Mouse (Mus musculus): ENCODE results near the gene Rac1. TPM values are rescaled to one million over a fixed set of nuclear protein-coding genes. Genes with fewer than 3 reads are reported as not detected.
A peak's percentile ranks its signal among the peaks of the same experiment; 100 is the strongest.

The Rac1 gene
- polyA plus RNA-seq (2015; fragmentation: Nextera tagmentation; extraction: Ambion mirVana), result 162 and 173 TPM in 2 replicates

GRCm38 (mm10) chr5:143527486-143528307, at the start of gene Rac1:
Gene Rac1 (minus strand): TSS chr5:143528036.
- Histone ChIP-seq H3K27me3 (ENCODE audit: insufficient read depth, low read length) (no peaks in the 10 kb centered on the region), H3K4me1 (ENCODE audit: insufficient read depth) (peaks cover 34% of the 10 kb centered on the region), H3K4me2 (ENCODE audit: low read depth, low read length) (peak within 1 kb of the TSS; percentile 86), H3K27ac (ENCODE audit: low read depth) (peak within 1 kb of the TSS; percentile 100), H3K9me3 (ENCODE audit: low read length) (no peaks in the 10 kb centered on the region), H3K9ac (replicated peaks) (peak within 1 kb of the TSS; percentile 100), H3K36me3 (replicated peaks; ENCODE audit: insufficient read depth, low read length) (no peaks in the 10 kb centered on the region), H3K4me3 (ENCODE audit: low read depth, low read length) (peak within 1 kb of the TSS; percentile 90)
- DNase-seq, result peak; percentile 97
- WGBS (ENCODE audit: insufficient replicate concordance), result under 1% methylated on average over 65 of the region's 105 CpGs
- TF ChIP-seq EP300 (IDR thresholded peaks at IDR 0.05; ENCODE audit: low read depth), result no peak
- TF ChIP-seq CTCF (IDR thresholded peaks at IDR 0.05; ENCODE audit: low read depth), result no peak
- ATAC-seq, result peak; percentile 97

GRCm38 (mm10) chr5:143574261-143575178, 46.7 kb upstream of the Rac1 start:
- Histone ChIP-seq H3K4me3 (ENCODE audit: low read depth, low read length) (no peak overlapping the region), H3K36me3 (replicated peaks; ENCODE audit: insufficient read depth, low read length) (no peaks in the 10 kb centered on the region), H3K9ac (replicated peaks) (no peak overlapping the region), H3K27me3 (ENCODE audit: insufficient read depth, low read length) (no peaks in the 10 kb centered on the region), H3K9me3 (ENCODE audit: low read length) (no peaks in the 10 kb centered on the region), H3K4me1 (ENCODE audit: insufficient read depth) (no peaks in the 10 kb centered on the region), H3K4me2 (ENCODE audit: low read depth, low read length) (no peak overlapping the region), H3K27ac (ENCODE audit: low read depth) (no peak overlapping the region)
- 75% methylated on average over 19 of the region's 19 CpGs for WGBS (ENCODE audit: insufficient replicate concordance)
- ATAC-seq (no peak), DNase-seq (no peak)
- no peak for TF ChIP-seq CTCF (IDR thresholded peaks at IDR 0.05; ENCODE audit: low read depth)
- no peak for TF ChIP-seq EP300 (IDR thresholded peaks at IDR 0.05; ENCODE audit: low read depth)

- H3K36me3 ChIP-seq (replicated peaks; ENCODE audit: insufficient read depth, low read length), result no peaks in the 10 kb centered on the region
These were observed 45.2 kb upstream of the Rac1 start for GRCm38 (mm10) chr5:143573067-143573466.

GRCm38 (mm10) chr5:143572195-143572594, 44.4 kb upstream of the Rac1 start:
- ATAC-seq, result no peak
- Histone ChIP-seq H3K27ac (ENCODE audit: low read depth) (peak overlapping the region; percentile 18; the same call in 1 of the 2 replicates), H3K36me3 (replicated peaks; ENCODE audit: insufficient read depth, low read length) (no peaks in the 10 kb centered on the region), H3K4me3 (ENCODE audit: low read depth, low read length) (no peak overlapping the region), H3K27me3 (ENCODE audit: insufficient read depth, low read length) (no peaks in the 10 kb centered on the region), H3K4me1 (ENCODE audit: insufficient read depth) (peaks cover 5% of the 10 kb centered on the region; the same call in 1 of the 2 replicates), H3K9ac (replicated peaks) (no peak overlapping the region), H3K9me3 (ENCODE audit: low read length) (no peaks in the 10 kb centered on the region), H3K4me2 (ENCODE audit: low read depth, low read length) (no peak overlapping the region)
- WGBS (ENCODE audit: insufficient replicate concordance), result 70% methylated on average over 5 of the region's 5 CpGs
- 0 out of 2 replicates have a peak, but pooled peaks have one; percentile 18 for TF ChIP-seq EP300 (IDR thresholded peaks at IDR 0.05; ENCODE audit: low read depth)
- no peak for TF ChIP-seq CTCF (IDR thresholded peaks at IDR 0.05; ENCODE audit: low read depth)
- DNase-seq, result peak; percentile 27

More at GRCm38 (mm10) chr5:143573067-143573466, 45.2 kb upstream of the Rac1 start:
- no peaks in the 10 kb centered on the region for H3K4me1 ChIP-seq (ENCODE audit: insufficient read depth)
- H3K9me3 ChIP-seq (ENCODE audit: low read length), result no peaks in the 10 kb centered on the region
- no peaks in the 10 kb centered on the region for H3K27me3 ChIP-seq (ENCODE audit: insufficient read depth, low read length)
- DNase-seq, result no peak
- H3K9ac ChIP-seq (replicated peaks), result no peak overlapping the region
- no peak for TF ChIP-seq CTCF (IDR thresholded peaks at IDR 0.05; ENCODE audit: low read depth)
- no peak for ATAC-seq
- 93% methylated on average over 4 of the region's 4 CpGs for WGBS (ENCODE audit: insufficient replicate concordance)
- no peak overlapping the region for H3K4me3 ChIP-seq (ENCODE audit: low read depth, low read length)
- H3K27ac ChIP-seq (ENCODE audit: low read depth), result no peak overlapping the region
- H3K4me2 ChIP-seq (ENCODE audit: low read depth, low read length), result no peak overlapping the region

- Histone ChIP-seq H3K4me1 (ENCODE audit: insufficient read depth) (peaks cover 5% of the 10 kb centered on the region; the same call in 1 of the 2 replicates), H3K36me3 (replicated peaks; ENCODE audit: insufficient read depth, low read length) (peaks cover 2% of the 10 kb centered on the region; the same call in 1 of the 2 replicates), H3K27me3 (ENCODE audit: insufficient read depth, low read length) (no peaks in the 10 kb centered on the region), H3K4me3 (ENCODE audit: low read depth, low read length) (no peak overlapping the region), H3K27ac (ENCODE audit: low read depth) (peak overlapping the region; percentile 92), H3K9me3 (ENCODE audit: low read length) (no peaks in the 10 kb centered on the region), H3K4me2 (ENCODE audit: low read depth, low read length) (peak overlapping the region; percentile 50), H3K9ac (replicated peaks) (peak overlapping the region; percentile 27; the same call in 1 of the 2 replicates)
- 16% methylated on average over 6 of the region's 6 CpGs for WGBS (ENCODE audit: insufficient replicate concordance)
- no peak for TF ChIP-seq EP300 (IDR thresholded peaks at IDR 0.05; ENCODE audit: low read depth)
- peak; percentile 99 for TF ChIP-seq CTCF (IDR thresholded peaks at IDR 0.05; ENCODE audit: low read depth)
- peak; percentile 92 for DNase-seq
- peak; percentile 68 for ATAC-seq
These were observed 40.0 kb upstream of the Rac1 start for GRCm38 (mm10) chr5:143567860-143568259.
